8 mouse cellular contexts compared by ENCODE assay signal in the genomic region with DNA sequence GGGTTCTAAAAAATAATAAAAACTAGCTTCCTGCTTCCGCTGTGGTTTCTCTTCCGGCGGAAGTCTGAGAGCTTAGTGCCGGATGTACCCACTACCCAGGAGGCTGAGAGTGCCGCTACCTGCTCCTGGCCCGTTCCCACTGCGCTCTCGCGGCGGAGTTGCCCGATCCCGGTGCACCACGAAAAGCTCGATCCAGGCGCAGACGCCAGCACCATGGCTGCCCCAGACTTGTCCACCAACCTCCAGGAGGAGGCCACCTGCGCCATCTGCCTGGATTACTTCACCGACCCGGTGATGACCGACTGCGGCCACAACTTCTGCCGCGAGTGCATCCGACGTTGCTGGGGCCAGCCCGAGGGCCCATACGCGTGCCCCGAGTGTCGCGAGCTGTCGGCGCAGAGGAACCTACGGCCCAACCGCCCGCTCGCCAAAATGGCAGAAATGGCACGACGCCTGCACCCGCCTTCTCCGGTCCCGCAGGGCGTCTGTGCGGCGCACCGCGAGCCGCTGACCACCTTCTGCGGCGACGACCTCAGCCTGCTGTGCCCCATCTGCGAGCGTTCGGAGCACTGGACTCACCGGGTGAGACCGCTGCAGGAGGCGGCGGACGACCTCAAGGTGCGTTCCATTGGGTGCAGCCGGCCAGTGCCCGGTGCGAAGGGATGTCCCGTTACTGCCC. TPM values are rescaled to one million over a fixed set of nuclear protein-coding genes. Genes with fewer than 3 reads are reported as not detected.
A peak's percentile ranks its signal among the peaks of the same experiment; 100 is the strongest.
DNase-seq lines count a peak whose midpoint lies in the region; ATAC-seq and TF ChIP-seq lines count a peak whose summit lies in the region.

Gene Trim11, plus strand, starts transcription at position 67 of the 679 bp plus-strand sequence.

- no peaks in the 10 kb centered on the region for H3K9me3 ChIP-seq in heart, embryonic 16.5 days (replicated peaks; ENCODE audit: control insufficient read depth, low read length)
- H3K9me3 ChIP-seq in liver, postnatal 0 days (ENCODE audit: low read length), result no peaks in the 10 kb centered on the region
- no peaks in the 10 kb centered on the region for H3K9me3 ChIP-seq in neural tube, embryonic 13.5 days

- peak within 1 kb of the TSS; percentile 94 for H3K9ac ChIP-seq in heart, embryonic 16.5 days (ENCODE audit: low read length)
- peak within 1 kb of the TSS; percentile 91 for H3K9ac ChIP-seq in liver, postnatal 0 days (replicated peaks)
- H3K9ac ChIP-seq in neural tube, embryonic 13.5 days, result peak within 1 kb of the TSS; percentile 96

- peak within 1 kb of the TSS; percentile 77 for H3K27ac ChIP-seq in heart, embryonic 16.5 days (ENCODE audit: low read length)
- peak within 1 kb of the TSS; percentile 91 for H3K27ac ChIP-seq in liver, postnatal 0 days (ENCODE audit: low read depth)
- H3K27ac ChIP-seq in neural tube, embryonic 13.5 days (replicated peaks), result peak within 1 kb of the TSS; percentile 64

- peak within 1 kb of the TSS; percentile 99 for H3K4me2 ChIP-seq in heart, embryonic 16.5 days (ENCODE audit: low read depth, low read length)
- peak within 1 kb of the TSS; percentile 93 for H3K4me2 ChIP-seq in liver, postnatal 0 days (ENCODE audit: low read depth, low read length)
- H3K4me2 ChIP-seq in neural tube, embryonic 13.5 days, result peak within 1 kb of the TSS; percentile 100

- H3K36me3 ChIP-seq in heart, embryonic 16.5 days (ENCODE audit: control insufficient read depth, insufficient read depth), result peaks cover 15% of the 10 kb centered on the region
- peaks cover 15% of the 10 kb centered on the region; the same call in 1 of the 2 replicates for H3K36me3 ChIP-seq in liver, postnatal 0 days (replicated peaks; ENCODE audit: insufficient read depth, low read length)
- H3K36me3 ChIP-seq in neural tube, embryonic 13.5 days, result peaks cover 24% of the 10 kb centered on the region

- peak; percentile 44 for ATAC-seq in erythroblast, adult 5-6 weeks (replicated peaks; ENCODE audit: low FRiP score, poor library complexity, severe bottlenecking)
- peak; percentile 50 for ATAC-seq in heart, embryonic 16.5 days (replicated peaks; ENCODE audit: extremely low read depth, insufficient read depth, low FRiP score)
- ATAC-seq in liver, postnatal 0 days, result peak; percentile 32
- peak; percentile 90 for ATAC-seq in neural tube, embryonic 13.5 days (ENCODE audit: low read depth)

- no peaks in the 10 kb centered on the region for H3K27me3 ChIP-seq in heart, embryonic 16.5 days (ENCODE audit: control insufficient read depth, insufficient read depth, low read length)
- no peaks in the 10 kb centered on the region for H3K27me3 ChIP-seq in liver, postnatal 0 days (ENCODE audit: insufficient read depth, low read length)
- H3K27me3 ChIP-seq in neural tube, embryonic 13.5 days, result no peaks in the 10 kb centered on the region

- TF ChIP-seq EP300 in liver, postnatal 0 days (IDR thresholded peaks at IDR 0.05; ENCODE audit: low read depth), result no peak

- H3K4me3 ChIP-seq in heart, embryonic 16.5 days (ENCODE audit: low read length), result peak within 1 kb of the TSS; percentile 79
- peak within 1 kb of the TSS; percentile 83 for H3K4me3 ChIP-seq in liver, postnatal 0 days (ENCODE audit: low read depth, low read length)
- H3K4me3 ChIP-seq in neural tube, embryonic 13.5 days, result peak within 1 kb of the TSS; percentile 99

- peaks cover 49% of the 10 kb centered on the region for H3K4me1 ChIP-seq in heart, embryonic 16.5 days (ENCODE audit: control insufficient read depth, insufficient read depth, low read length)
- H3K4me1 ChIP-seq in liver, postnatal 0 days (ENCODE audit: insufficient read depth), result peaks cover 33% of the 10 kb centered on the region
- H3K4me1 ChIP-seq in neural tube, embryonic 13.5 days (replicated peaks), result peaks cover 68% of the 10 kb centered on the region

- WGBS in heart, embryonic 16.5 days, result under 1% methylated on average over 64 of the region's 64 CpGs
- under 1% methylated on average over 64 of the region's 64 CpGs for WGBS in liver, postnatal 0 days (ENCODE audit: insufficient replicate concordance)
- under 1% methylated on average over 64 of the region's 64 CpGs for WGBS in neural tube, embryonic 13.5 days

- no peak for TF ChIP-seq CTCF in liver, postnatal 0 days (IDR thresholded peaks at IDR 0.05; ENCODE audit: low read depth)

- peak; percentile 50 to 58 for DNase-seq in CD8-positive naive resting alpha-beta T cell, adult 2 months (ENCODE audit: low read depth in 2 of 2, low spot score in 2 of 2)
- peak; percentile 68 to 77 for DNase-seq in adrenal gland, postnatal 36 days
- peak; percentile 71 for DNase-seq in kidney, postnatal 14 days
- DNase-seq in liver, postnatal 0 days, result peak; percentile 71
- peak; percentile 77 for DNase-seq in testis, postnatal 14 days (ENCODE audit: low spot score)

RNA-seq across cellular contexts. Expression of gene Trim11, which starts in this region (rescaled TPM):
- total RNA-seq in adrenal gland, postnatal 36 days (2021), result 10 to 100 TPM; 23.7 to 25.5 TPM
- total RNA-seq in erythroblast, adult 5-6 weeks (2015; ENCODE audit: low replicate concordance), result 6.7 and 11.1 TPM in 2 replicates
- total RNA-seq in erythroblast, adult 5-6 weeks (2017; ENCODE audit: low replicate concordance), result 8.1 and 10.8 TPM in 2 replicates
- 37.1 and 40.3 TPM in 2 replicates for polyA plus RNA-seq in heart, embryonic 16.5 days (2015; fragmentation: Nextera tagmentation; extraction: Ambion mirVana)
- polyA plus RNA-seq in liver, postnatal 0 days (2015; fragmentation: Nextera tagmentation; extraction: Ambion mirVana), result 8.8 and 8.9 TPM in 2 replicates
- 19.7 and 20.2 TPM in 2 replicates for polyA plus RNA-seq in neural tube, embryonic 13.5 days (2015; fragmentation: Nextera tagmentation; extraction: Ambion mirVana)

Comparison
In these comparisons a context has a peak if more than half of its experiments do, and no peak if none do; other contexts are left out.
1. Peak in every context shown above with its lines: DNase-seq, ATAC-seq, H3K4me3 ChIP-seq and H3K27ac ChIP-seq.
2. ATAC-seq: peak in every context shown above with its lines; median percentile 90 in neural tube, embryonic 13.5 days; 50 in heart, embryonic 16.5 days; 44 in erythroblast, adult 5-6 weeks; 32 in liver, postnatal 0 days.